Mouse (Mus musculus) bone marrow, adult 2 months (tissue): ENCODE measurements at regions not wholly inside any gene's neighbourhood (a gene's known extent, or its start where the extent isn't known, plus 50 kb on each side); places are given as distances from the start of the nearest gene placed in this dataset.
"Not testable (repeated sequence)": the region's sequence is repeated elsewhere in the genome, so short reads cannot be mapped to it uniquely, and the experiment has no call there.

ENCODE experiments used
- H3K27ac ChIP-seq: fragments of 200-500 bp; 2 replicates; pipeline ENCODE4 v1.5.1; 2012; ENCODE audit warnings: low read depth, mild to moderate bottlenecking, control low read depth, inconsistent platforms, low read length; ENCODE audit not compliant: control insufficient read depth, poor library complexity, insufficient read depth
- H3K4me1 ChIP-seq: fragments of 200-500 bp; 2 replicates; pipeline ENCODE4 v1.6.1; 2011; ENCODE audit warnings: low read length; ENCODE audit not compliant: control insufficient read depth, insufficient read depth
- H3K4me3 ChIP-seq: fragments of 200-500 bp; replicated peaks from 2 replicates; pipeline ENCODE3; 2011; ENCODE audit warnings: mild to moderate bottlenecking, low read depth, low read length, control low read depth; ENCODE audit not compliant: control insufficient read depth
- CTCF ChIP-seq: fragments of 200-500 bp; IDR thresholded peaks from 2 replicates; pipeline ENCODE4 v1.5.1; 2011; ENCODE audit warnings: low read length, control low read depth; ENCODE audit not compliant: control insufficient read depth, insufficient read depth
- POLR2A ChIP-seq: fragments of 200-500 bp; IDR thresholded peaks from 2 replicates; pipeline ENCODE4 v1.6.1; 2011; ENCODE audit warnings: low read depth, mild to moderate bottlenecking, control low read depth, low read length, borderline replicate concordance; ENCODE audit not compliant: control insufficient read depth
- WGBS: fragments of 180-500 bp; shearing (Covaris S2); methylation state at CpG from one replicate; pipeline ENCODE4 v1.1.7; 2018; 5-methylcytosine and 5-hydroxymethylcytosine counted together

DNA sequence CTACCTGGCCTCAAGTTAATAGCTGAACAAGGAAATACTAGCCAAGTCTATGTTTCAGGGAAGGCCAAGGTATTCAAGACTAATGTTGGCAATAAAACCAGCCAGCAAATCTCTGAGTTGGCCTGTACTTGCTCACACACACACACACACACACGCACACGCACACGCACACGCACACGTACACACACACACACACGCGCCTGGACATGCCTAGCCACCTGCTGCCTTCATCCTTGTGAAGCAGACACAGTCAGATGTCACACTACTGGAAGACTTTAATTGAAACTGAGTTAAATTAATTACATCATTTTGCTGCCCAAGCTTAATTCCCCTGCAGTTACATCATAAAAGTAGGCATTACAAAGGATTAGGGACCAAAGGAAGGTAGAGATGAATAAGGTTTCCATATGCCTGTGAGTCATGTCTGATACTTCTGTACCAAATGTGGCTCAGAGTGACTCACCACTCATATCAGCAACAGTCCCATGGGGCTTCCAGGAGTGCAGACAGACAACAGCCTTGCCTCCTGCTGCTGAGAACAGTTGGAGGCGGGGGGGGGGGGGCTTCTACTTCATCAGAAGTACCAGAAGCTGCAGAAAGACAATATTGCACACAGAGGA, 141.7 kb upstream of the Rgma start:
- TF ChIP-seq CTCF = no peak
- no peak for TF ChIP-seq POLR2A
- WGBS = 84% methylated on average over 8 of the region's 8 CpGs
- Histone ChIP-seq H3K4me1 (no peaks in the 10 kb centered on the region), H3K27ac (no peak overlapping the region), H3K4me3 (no peak overlapping the region)

DNA sequence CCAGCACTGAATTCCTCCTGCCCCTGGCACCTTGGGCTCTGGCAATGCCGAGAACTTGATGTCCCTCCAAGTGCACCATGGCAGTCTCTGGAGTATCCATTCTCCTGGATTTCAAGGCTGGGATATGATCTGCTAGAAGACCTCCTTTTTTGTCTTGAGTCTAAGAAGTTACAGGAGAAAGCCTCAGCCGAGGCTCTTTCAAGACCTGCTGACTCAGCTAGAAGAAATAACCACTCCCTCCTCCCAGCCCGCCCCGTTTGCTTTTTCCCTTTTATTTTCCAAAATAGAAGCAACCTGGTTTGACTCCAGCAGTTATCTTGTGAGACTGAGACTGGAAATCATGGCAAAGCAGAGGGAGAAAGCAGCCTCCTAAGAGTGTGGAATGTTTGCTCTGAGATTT, 136.8 kb upstream of the Rgma start:
- Histone ChIP-seq H3K4me1 (no peaks in the 10 kb centered on the region), H3K27ac (no peak overlapping the region), H3K4me3 (no peak overlapping the region)
- TF ChIP-seq POLR2A = no peak
- no peak for TF ChIP-seq CTCF
- 25% methylated on average over 4 of the region's 4 CpGs for WGBS

DNA sequence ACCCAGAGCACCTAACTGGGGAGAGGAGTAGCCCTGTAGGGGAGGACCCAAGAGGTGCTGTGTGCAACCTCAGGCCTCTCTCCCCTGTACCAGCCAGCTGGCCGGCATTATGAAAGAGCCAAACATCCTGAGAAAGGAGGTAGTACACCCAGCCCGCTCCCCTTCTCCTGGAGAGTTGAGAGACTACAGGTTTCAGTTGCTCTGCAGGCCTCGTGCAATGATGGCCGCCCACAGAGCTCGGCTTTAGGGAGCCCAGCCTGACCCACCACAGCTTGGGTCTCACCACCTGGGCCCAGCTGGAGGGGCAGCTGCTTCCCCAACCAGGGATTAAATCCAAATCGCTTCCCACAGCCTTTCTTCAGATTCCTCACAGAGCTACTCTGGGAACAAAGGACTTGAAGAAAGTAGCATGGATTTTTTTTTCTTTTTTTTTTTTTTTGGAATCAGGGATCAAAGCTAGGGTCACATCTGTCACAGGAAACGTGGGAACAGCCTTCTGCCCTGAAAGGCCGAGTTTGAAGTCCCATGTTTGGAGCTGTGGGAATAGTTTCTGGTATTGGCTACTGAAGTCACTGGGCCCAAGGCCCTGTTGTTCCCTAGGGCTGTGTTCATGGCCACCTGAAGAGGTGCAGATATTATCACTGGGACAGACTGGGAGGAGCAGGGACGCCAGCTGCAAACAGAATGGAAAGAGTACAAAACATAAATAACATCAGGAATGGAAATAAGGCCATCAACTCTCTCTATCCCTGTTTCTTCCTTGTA, 131.5 kb upstream of the Rgma start:
- TF ChIP-seq CTCF (no peak), POLR2A (no peak)
- H3K4me1 ChIP-seq = no peaks in the 10 kb centered on the region
- no peak overlapping the region for H3K4me3 ChIP-seq
- H3K27ac ChIP-seq = no peak overlapping the region
- WGBS = 67% methylated on average over 9 of the region's 9 CpGs

DNA sequence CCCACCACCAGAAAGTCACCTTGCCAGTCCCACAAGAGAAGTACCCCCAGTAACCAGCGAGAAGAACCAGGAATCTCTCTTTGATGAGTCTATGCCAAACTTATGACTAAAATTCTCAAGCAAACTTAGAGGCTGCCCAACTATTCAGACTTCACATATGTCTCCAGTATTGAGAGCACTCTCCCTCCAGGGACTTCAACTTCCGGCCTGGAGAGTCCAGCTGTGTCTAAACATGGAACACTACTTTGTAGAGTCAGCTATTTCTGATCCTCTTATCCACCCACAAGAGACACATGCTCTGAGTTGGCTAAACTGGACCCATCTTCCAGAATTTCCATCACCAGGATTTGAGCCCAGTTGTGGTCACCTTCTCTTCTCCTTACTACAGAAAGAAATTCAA, 129.9 kb upstream of the Rgma start:
- Histone ChIP-seq H3K4me3 (no peak overlapping the region), H3K27ac (no peak overlapping the region), H3K4me1 (no peaks in the 10 kb centered on the region)
- no peak for TF ChIP-seq CTCF
- no peak for TF ChIP-seq POLR2A
- WGBS = 80% methylated on average over 2 of the region's 2 CpGs

DNA sequence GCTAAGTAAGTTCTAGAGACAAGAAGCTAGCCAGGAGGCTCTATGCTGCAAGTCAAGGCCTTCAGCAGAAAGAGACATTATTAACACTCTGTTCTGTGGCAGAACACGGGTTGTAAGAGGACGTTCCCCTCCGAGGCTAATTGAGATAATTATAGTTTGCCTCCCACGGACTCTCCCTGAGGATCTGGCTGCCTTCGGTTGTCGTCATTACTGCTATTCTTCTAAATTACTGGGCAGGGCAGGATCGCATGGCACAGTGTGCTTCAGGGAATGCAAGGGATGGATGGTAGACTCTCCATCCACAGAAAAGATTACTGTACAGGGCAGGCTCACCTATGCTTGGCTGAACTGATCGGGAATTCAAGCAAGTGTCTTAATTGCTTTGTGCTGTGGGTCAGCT, 124.7 kb upstream of the Rgma start:
- no peak overlapping the region for H3K4me3 ChIP-seq
- TF ChIP-seq POLR2A = no peak
- no peak for TF ChIP-seq CTCF
- H3K4me1 ChIP-seq = no peaks in the 10 kb centered on the region
- 65% methylated on average over 8 of the region's 8 CpGs for WGBS
- no peak overlapping the region for H3K27ac ChIP-seq

DNA sequence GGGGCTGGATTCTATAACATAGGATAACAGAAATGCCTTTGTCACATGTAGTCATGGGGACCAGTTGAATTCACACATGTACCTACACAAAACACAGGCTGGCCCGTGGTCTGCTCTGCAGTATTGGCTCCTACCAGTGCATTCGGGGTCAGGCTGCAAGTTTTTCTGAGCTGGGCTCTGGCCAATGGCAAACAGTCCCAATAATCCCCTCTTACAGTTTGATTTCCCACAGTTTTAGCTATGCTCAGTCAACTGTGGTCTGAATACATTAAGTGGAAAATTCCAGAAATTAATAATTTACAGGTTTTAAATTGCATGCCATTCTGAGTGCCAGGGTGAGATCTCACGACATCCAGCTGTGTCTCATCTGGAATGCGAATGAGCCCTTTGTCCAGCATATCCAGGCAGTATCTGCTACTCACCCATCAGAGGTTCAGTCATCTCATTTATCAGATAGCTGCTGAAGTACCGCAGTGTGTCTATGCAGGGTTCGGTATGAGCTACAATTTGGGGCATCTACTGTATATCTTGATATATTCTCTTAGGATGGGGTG, 124.0 kb upstream of the Rgma start:
- no peak for TF ChIP-seq POLR2A
- TF ChIP-seq CTCF = no peak
- H3K4me3 ChIP-seq = no peak overlapping the region
- WGBS = 80% methylated on average over 6 of the region's 6 CpGs
- no peaks in the 10 kb centered on the region for H3K4me1 ChIP-seq
- H3K27ac ChIP-seq = no peak overlapping the region

DNA sequence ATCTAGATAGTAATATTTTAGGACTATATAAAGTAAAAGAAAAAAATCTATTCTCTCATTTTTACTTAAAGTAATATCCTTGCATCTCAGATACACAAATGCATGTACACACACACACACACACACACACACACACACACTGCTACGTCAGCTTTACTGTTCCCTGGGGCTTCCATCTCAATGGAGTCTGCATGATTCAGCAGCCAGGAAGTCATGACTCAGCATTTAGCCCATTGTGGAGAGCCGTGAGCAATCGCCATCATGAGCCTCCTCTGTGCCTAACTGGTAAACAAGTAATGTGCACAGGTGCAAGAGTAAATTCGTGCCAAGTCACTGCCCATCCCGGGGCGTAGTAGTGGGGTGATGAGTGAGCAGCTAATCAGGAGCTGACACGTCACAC, 120.3 kb upstream of the Rgma start:
- WGBS = 63% methylated on average over 7 of the region's 7 CpGs
- H3K4me3 ChIP-seq, H3K27ac ChIP-seq, H3K4me1 ChIP-seq: not testable (repeated sequence)

DNA sequence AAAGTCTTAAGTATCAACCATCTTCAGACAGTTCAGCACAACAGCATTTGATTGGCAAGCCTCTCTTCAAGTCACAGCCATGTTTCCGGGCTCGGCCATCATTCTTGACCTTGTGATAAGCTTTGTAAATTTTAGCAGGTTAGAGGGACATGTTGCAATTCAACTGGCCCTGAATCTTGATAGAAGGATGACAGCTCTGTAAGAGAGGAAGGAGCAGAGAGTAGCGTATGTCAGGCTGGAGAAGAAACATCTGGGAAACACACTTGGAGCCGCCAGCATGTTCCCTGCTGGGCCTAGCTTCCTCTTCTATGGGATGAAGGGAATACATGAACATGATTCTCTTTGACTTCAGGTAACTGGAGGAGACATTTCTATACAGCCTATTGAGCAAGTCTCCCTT, 115.2 kb upstream of the Rgma start:
- no peak overlapping the region for H3K4me3 ChIP-seq
- no peak overlapping the region for H3K27ac ChIP-seq
- WGBS = 76% methylated on average over 4 of the region's 4 CpGs
- TF ChIP-seq CTCF (no peak), POLR2A (no peak)
- no peaks in the 10 kb centered on the region for H3K4me1 ChIP-seq

DNA sequence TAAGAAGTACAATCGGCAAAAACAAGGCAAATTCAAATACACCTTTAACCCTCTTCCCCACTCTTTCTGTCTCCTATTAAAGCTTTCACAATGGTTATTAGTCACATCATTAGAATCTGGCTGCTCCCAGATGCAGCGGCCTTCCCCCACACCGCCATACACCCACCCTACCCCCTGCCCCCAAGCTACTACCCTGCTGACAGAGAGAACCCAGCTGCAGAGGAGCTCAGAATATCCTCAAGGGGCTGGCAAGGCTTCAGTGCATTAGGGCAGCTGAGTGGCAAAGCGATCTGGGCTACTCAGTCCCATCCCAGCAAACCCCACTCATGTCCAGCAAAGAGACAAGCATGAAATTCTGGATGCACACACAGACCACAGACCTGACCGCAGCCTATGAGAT, 113.6 kb upstream of the Rgma start:
- Histone ChIP-seq H3K4me3 (no peak overlapping the region), H3K4me1 (no peaks in the 10 kb centered on the region), H3K27ac (no peak overlapping the region)
- 74% methylated on average over 5 of the region's 5 CpGs for WGBS
- TF ChIP-seq POLR2A (no peak), CTCF (no peak)
